Mouse (Mus musculus) frontal cortex, postnatal 25 days (tissue): ENCODE data around the gene Zfp874b.
A peak's percentile ranks its signal among the peaks of the same experiment; 100 is the strongest.
"Not testable (repeated sequence)": the region's sequence is repeated elsewhere in the genome, so short reads cannot be mapped to it uniquely, and the experiment has no call there.

ENCODE experiments used
- DNase-seq, 2 experiments: peaks; one replicate each; pipeline ENCODE4 v3.0.0; 2022; ENCODE audit warnings: low spot score in 2 of 2

Zfp874b gene

GRCm38 (mm10) chr13:67483625-67484423 is at the start of gene Zfp874b:
TSS of gene Zfp874b (minus strand) at chr13:67484258.
- DNase-seq, result peak; percentile 72 to 75

- no peak for DNase-seq
These were observed 43.1 kb upstream of the Zfp874b start for GRCm38 (mm10) chr13:67527049-67527730.

- DNase-seq, result peak; percentile 85 to 87
These were observed 41.8 kb upstream of the Zfp874b start, which contains the start of the genes Gm26965 and Zfp87 for GRCm38 (mm10) chr13:67525753-67526410. TSS of gene Gm26965 (minus strand) at chr13:67526151. TSS of gene Zfp87 (minus strand) at chr13:67526177.

GRCm38 (mm10) chr13:67500908-67501307 is 16.9 kb upstream of the Zfp874b start:
- DNase-seq, result no peak

- DNase-seq, result peak; percentile 65 to 77
These were observed 16.1 kb upstream of the Zfp874b start, which contains the start of gene Zfp58 for GRCm38 (mm10) chr13:67500084-67500719. TSS of gene Zfp58 (minus strand) at chr13:67500555.

- no peak for DNase-seq
These were observed 11.6 kb upstream of the Zfp874b start for GRCm38 (mm10) chr13:67495631-67496030.

- no peak for DNase-seq
These were observed 360 bp upstream of the Zfp874b start for GRCm38 (mm10) chr13:67484424-67484811.

GRCm38 (mm10) chr13:67481528-67481927 is 2.5 kb downstream of the Zfp874b start:
- no peak for DNase-seq

GRCm38 (mm10) chr13:67469274-67469673 is 14.8 kb downstream of the Zfp874b start:
- DNase-seq, result no peak

- DNase-seq, result not testable (repeated sequence)
These were observed 20.4 kb downstream of the Zfp874b start for GRCm38 (mm10) chr13:67463506-67464185.

- no peak for DNase-seq
These were observed 32.1 kb downstream of the Zfp874b start for GRCm38 (mm10) chr13:67452021-67452309.

GRCm38 (mm10) chr13:67451172-67452020 is 32.7 kb downstream of the Zfp874b start, which contains the start of gene Zfp874a:
TSS of gene Zfp874a (minus strand) at chr13:67451624.
- DNase-seq, result peak; percentile 80 to 84

- DNase-seq, result not testable (repeated sequence)
These were observed 47.0 kb downstream of the Zfp874b start for GRCm38 (mm10) chr13:67437095-67437494.

GRCm38 (mm10) chr13:67428116-67428515 is 55.9 kb downstream of the Zfp874b start:
- no peak for DNase-seq

- DNase-seq, result not testable (repeated sequence)
These were observed 58.4 kb downstream of the Zfp874b start for GRCm38 (mm10) chr13:67425699-67426098.

- DNase-seq, result not testable (repeated sequence)
These were observed 61.5 kb downstream of the Zfp874b start for GRCm38 (mm10) chr13:67422532-67422931.
